Mouse (Mus musculus): ENCODE data around the gene Pam16.

Gene Pam16

GRCm38 (mm10) chr16:4651081-4651480 lies 26.3 kb upstream of the Pam16 start:
- no peak for TF ChIP-seq GATA4 (IDR thresholded peaks at IDR 0.05; ENCODE audit: insufficient replicate concordance, low read length)

- no peak for TF ChIP-seq GATA4 (IDR thresholded peaks at IDR 0.05; ENCODE audit: insufficient replicate concordance, low read length)
Observed at GRCm38 (mm10) chr16:4650161-4650560, 25.4 kb upstream of the Pam16 start.

GRCm38 (mm10) chr16:4649692-4650091 lies 24.9 kb upstream of the Pam16 start:
- TF ChIP-seq GATA4 (IDR thresholded peaks at IDR 0.05; ENCODE audit: insufficient replicate concordance, low read length) = no peak

- TF ChIP-seq GATA4 (IDR thresholded peaks at IDR 0.05; ENCODE audit: insufficient replicate concordance, low read length) = no peak
Observed at GRCm38 (mm10) chr16:4649211-4649610, 24.4 kb upstream of the Pam16 start.

GRCm38 (mm10) chr16:4648416-4649023 lies 23.7 kb upstream of the Pam16 start:
- TF ChIP-seq GATA4 (IDR thresholded peaks at IDR 0.05; ENCODE audit: insufficient replicate concordance, low read length) = no peak

GRCm38 (mm10) chr16:4647651-4648141 lies 22.9 kb upstream of the Pam16 start:
- TF ChIP-seq GATA4 (IDR thresholded peaks at IDR 0.05; ENCODE audit: insufficient replicate concordance, low read length) = no peak

- TF ChIP-seq GATA4 (IDR thresholded peaks at IDR 0.05; ENCODE audit: insufficient replicate concordance, low read length) = no peak
Observed at GRCm38 (mm10) chr16:4646831-4647230, 22.0 kb upstream of the Pam16 start.

- TF ChIP-seq GATA4 (IDR thresholded peaks at IDR 0.05; ENCODE audit: insufficient replicate concordance, low read length) = no peak
Observed at GRCm38 (mm10) chr16:4645867-4646266, 21.1 kb upstream of the Pam16 start.

- no peak for TF ChIP-seq GATA4 (IDR thresholded peaks at IDR 0.05; ENCODE audit: insufficient replicate concordance, low read length)
Observed at GRCm38 (mm10) chr16:4643670-4644419, 19.1 kb upstream of the Pam16 start.

- no peak for TF ChIP-seq GATA4 (IDR thresholded peaks at IDR 0.05; ENCODE audit: insufficient replicate concordance, low read length)
Observed at GRCm38 (mm10) chr16:4642937-4643336, 18.1 kb upstream of the Pam16 start.

- no peak for TF ChIP-seq GATA4 (IDR thresholded peaks at IDR 0.05; ENCODE audit: insufficient replicate concordance, low read length)
Observed at GRCm38 (mm10) chr16:4642190-4642589, 17.4 kb upstream of the Pam16 start.

GRCm38 (mm10) chr16:4641119-4641838 lies 16.5 kb upstream of the Pam16 start:
- TF ChIP-seq GATA4 (IDR thresholded peaks at IDR 0.05; ENCODE audit: insufficient replicate concordance, low read length) = no peak

GRCm38 (mm10) chr16:4640267-4641005 lies 15.6 kb upstream of the Pam16 start:
- TF ChIP-seq GATA4 (IDR thresholded peaks at IDR 0.05; ENCODE audit: insufficient replicate concordance, low read length) = no peak

- TF ChIP-seq GATA4 (IDR thresholded peaks at IDR 0.05; ENCODE audit: insufficient replicate concordance, low read length) = no peak
Observed at GRCm38 (mm10) chr16:4639831-4640237, 15.0 kb upstream of the Pam16 start, which contains the start of the genes Vasn and Dnaja3. Gene Vasn, plus strand, starts transcription at chr16:4639941. Gene Dnaja3, plus strand, starts transcription at chr16:4639989.

GRCm38 (mm10) chr16:4638891-4639390 lies 14.2 kb upstream of the Pam16 start:
- TF ChIP-seq GATA4 (IDR thresholded peaks at IDR 0.05; ENCODE audit: insufficient replicate concordance, low read length) = no peak

All from liver, adult (tissue).